Mouse (Mus musculus): ENCODE measurements at regions not wholly inside any gene's neighbourhood (a gene's known extent, or its start where the extent isn't known, plus 50 kb on each side); places are given as distances from the start of the nearest gene placed in this dataset.
A peak's percentile ranks its signal among the peaks of the same experiment; 100 is the strongest.
"Not testable (repeated sequence)": the region's sequence is repeated elsewhere in the genome, so short reads cannot be mapped to it uniquely, and the experiment has no call there.

DNA sequence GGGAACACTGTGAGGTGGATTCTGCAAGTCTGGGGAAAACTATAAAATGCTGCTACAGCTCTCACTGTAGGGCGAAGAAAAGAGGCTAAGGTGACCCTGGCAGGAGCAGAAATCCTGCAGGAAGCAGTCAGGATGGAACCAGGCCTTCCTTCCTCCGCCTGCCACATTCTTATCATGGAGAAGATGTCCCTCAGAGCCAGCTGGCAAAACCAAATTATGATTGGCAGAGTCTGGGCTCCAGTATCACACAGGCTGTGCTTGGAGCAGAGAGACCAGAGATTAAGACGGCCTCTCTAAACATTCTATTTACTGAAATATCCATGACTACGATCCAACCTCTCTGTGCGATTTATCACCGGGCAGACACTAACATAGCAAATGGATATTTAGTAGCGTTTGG, 92.2 kb upstream of the Max start:
- DNase-seq = no peak

DNA sequence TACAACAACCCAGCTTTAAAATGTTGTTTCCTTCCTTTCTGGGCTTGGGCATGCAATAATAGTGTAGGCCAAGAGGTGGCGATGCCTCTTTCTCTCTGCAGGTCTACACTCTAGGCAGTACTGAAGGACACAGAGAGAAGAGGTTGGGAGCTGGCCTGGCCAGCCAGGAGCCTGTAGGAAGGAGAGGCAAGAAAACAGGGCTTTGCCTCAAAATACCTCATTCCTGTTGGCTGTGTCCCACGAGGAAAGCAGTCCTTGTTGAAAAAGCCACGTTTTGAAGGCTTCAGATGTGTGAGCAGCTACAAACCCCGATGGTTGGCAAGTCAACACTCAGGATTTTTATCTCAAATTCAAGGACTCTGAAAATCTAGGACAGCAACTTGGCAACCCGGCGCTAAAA, 90.9 kb upstream of the Max start:
- peak; percentile 49 to 71 for DNase-seq

DNA sequence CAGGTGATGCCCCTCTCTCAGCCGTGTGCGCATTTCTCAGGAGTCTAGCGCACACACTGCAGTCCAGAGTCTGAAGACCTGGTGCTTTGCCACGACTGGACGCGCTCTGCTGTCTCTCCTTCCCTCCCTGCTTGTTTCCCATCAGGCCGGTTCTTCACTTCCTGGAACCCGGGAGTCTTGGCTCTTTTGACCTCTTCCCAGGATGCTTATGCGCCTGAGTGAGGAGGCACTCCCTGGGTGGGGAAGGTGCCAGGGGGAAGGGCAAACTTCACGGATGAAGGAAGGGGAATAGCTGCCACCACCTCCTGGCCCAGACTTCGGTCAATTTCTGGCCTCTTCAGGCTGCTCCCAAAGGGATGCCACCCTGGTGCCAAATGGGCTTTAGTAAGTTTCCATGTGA, 86.4 kb upstream of the Max start:
- peak; percentile 22 to 48 for DNase-seq

DNA sequence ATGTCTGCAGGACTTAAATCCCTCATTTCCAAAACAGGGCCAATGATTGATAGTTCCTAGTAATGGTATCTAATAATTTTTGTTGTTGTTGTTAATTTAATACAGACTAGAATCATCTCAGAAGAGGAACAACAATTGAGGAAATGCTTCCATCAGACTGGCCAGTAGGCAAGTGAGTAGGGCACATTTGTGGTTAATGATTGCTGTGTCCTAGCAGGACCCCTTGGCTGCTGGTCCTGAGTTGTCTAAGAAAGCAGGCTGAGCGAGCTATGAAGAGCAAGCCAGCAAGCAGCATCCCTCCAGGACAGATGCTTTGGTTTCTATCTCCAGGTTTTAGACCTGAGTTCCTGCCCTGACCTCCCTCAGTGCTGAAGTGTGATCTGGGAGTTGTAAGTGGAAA, 85.3 kb upstream of the Max start:
- no peak for DNase-seq

DNA sequence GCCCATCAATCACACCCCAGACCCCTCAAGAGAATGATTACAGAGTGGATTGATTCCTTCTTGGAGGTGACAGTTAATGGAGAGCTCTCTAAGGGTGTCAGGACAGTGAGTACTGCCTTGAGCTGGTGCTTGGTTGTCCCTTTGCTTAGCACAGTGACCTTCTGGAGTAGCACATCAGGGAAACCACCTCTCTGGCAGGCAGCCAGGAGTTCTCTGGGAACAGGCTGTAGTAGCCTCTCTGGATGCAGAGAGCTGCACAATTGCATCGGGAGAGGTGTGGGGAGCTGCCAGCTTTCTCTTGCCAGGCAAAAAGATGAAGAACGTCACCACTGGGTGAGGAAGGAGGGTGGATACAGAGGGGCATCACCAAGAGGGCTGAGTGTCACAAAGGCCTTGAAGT, 84.0 kb upstream of the Max start:
- peak; percentile 41 to 73 for DNase-seq

DNA sequence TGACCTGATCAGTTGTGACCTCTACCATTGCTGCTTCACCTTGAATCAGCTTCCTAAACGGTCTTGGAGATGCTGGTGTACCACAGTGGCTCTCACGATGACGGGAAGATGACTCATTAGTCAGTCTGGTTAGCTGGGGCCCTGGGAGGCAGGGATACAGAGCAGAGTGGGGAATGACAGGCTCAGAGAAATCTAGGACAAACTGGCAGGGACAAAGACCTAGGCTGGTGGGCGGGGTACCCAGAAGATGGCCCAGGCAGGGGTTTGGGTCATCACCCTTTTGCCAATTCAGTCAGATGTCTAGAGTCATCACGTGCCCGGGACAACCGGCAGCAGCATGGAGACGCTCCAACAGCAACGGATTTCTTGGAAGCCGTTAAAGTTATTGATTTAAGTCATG, 83.4 kb upstream of the Max start:
- no peak for DNase-seq

DNA sequence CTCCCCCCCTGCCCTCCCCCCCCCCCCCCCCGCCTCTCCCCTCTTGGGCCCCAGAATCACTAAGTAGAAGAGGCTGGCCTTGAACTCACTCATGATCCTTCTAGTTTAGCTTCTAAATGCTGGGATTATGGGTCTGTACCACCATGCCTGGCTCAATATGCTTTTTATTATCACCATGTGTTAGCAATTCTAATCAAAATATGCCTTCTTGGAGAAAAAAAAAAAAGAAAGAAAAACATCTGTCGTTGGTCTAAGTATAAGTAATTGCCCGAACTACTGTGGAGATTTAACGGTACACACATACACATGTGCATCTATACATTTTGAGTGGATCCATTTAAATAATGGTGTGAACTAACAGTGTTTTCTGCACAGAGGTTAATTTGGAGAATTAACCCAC, 80.4 kb upstream of the Max start:
- DNase-seq = no peak

DNA sequence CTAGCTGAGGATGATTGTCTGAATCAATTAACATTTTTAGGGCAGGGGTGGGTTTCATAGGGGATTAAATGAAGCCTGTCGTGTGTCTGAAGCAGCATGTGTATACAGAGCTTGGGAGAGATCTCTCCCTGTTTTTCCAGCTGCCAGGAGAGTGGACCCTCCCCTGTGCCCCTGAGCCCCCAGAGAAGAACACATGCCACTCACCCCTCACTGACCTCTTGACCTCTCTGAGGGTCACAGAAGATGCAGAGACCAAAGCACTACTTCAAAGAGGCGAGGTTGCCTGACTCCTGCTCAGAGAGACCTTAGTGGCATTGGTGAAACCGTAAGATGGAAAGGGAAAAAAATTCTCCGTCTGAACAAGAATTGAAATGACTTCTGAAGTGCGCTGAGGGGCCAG, 79.1 kb upstream of the Max start:
- no peak for DNase-seq

DNA sequence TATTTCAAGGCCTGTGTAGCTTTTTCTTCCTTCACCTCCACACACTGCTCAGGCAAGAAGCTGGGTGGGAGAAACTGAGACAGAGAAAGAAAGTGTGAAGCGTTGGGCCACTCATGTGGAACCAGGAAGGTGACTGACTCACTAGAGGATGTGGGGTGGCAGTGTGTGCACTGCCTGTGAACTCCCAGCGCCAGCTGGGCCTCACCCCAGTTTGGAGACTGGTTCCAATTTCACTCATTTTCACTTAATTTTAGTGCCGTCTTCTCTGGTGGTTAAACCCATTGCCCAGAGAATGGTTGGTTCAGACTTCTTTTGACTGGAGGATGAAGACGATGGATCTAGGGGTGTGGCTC, 77.9 kb upstream of the Max start:
- DNase-seq = no peak

DNA sequence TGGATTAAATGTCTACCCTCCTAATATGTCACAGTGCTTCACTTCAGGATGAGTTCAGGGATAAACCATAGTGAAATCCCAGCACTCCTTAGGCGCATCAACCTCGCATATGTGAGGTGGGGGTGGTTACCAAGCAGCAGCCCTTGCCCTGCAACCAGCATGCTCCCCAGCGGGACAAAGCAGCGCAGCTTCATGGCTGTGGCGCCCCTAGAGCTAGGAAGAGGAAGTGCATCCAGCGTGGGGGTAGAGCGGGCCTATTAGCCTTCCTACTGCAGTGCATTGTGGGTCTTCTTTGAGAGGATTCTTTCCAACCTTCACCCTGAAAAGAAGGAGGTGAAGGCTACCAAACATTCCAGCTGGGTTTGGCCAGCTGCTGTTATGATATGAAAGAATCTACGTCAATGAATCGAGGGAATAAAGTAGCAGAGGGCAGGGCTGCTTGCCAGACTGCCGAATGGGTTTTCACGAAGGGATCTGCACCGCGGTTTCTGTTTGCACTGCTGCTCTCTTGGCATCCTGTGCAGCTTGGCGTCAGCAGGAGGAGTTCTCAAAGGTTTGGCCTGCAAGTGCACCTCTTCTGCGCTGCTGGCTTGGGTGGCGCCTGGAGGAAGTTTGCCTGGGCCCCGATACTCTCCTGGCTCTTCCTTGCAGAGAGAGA, 77.4 kb upstream of the Max start:
- DNase-seq = peak in 1 of 2 experiments; percentile 25

DNA sequence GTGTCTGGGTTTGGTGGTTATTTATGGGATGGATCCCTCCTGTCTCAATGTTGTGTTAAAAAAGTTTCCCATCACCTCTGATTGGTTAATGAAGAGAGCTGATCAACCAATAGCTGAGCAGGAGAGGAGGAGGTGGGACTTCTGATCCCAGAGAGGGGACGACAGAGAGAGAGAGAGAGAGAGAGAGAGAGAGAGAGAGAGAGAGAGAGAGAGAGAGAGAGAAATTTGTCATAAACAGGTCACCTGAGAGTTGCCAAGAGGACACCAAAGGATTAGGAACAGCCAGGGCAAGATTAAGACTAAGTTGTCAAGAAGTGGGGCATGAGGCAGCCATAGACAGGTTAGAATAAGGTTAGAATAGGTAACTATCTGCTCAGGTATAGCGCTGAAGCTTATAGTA, 73.7 kb upstream of the Max start:
- DNase-seq = no peak

DNA sequence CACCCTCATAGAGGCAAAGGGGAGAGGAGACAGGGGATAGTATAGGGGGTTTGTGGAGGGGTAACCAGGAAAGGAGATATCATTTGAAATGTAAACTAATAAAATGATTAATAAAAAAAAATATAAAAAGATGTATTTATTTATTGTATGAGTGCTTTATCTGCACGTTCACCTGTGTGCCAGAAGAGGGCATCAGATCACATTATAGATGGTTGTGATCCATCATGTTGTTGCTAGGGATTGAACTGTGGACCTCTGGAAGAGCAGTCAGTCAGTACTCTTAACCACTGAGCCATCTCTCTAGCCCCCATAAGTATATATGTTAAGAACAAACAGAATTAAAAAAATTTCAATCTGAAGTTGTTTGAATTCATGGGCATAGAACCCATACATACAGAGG, 69.4 kb upstream of the Max start:
- no peak for DNase-seq

DNA sequence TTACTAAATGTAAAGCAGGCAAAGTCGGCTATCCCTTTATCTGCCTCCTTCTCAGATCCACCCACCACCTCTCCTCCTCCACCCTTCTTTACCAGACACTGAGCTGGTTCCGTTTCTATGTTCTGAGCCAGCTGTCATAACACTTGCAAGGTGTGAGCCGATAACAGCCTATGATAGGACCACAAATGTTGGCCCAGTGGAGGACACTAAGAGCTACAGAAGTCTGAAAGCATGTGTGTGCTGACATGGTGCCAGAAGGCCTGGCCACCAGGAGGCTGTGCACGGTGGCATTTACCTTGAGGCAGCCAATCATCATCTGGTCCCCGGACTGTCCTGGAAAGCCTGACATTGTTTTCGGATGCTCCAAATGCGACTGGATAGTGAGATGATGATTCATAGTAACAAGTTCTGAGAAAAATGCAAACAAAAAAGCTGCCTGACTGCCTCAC, 63.5 kb upstream of the Max start:
- no peak for DNase-seq

DNA sequence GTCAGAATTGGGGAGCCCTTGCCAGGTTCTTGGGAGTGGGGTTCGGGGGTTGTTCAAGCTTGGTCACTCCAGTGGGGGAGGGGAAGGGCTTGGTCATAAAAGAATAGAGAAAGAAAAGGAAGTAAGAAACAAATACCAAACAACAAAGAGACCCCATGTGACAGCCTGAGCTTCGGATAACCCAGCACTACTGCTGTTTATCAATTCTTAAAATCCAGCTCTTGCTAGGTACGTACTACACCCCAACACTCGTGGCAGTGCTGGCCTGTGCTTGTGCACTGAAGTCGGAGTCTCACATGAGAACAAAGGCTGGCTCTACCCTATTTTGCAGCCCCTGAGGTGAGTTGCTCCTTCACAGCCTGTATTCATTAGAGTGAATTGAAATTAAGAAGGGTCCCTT, 60.5 kb upstream of the Max start:
- no peak for DNase-seq

DNA sequence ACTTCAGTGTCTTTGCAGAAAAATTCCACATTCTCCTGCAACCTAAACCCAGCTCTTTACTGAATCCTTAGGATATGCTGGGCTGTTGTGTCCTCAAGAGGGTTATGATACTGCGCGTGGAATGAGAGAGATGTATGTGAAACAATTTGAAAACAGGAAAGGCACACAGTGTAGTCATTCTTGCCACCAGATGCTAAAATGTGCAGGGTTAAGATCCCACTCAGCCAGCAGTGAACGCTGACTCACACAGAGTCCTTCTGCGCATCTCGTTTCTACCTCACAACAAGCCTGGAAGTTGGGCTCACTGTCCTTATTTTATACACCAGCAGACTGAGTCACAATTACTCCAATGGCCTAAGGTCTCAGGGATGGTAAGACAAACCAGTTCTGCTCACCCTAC, 59.9 kb upstream of the Max start:
- DNase-seq = no peak

DNA sequence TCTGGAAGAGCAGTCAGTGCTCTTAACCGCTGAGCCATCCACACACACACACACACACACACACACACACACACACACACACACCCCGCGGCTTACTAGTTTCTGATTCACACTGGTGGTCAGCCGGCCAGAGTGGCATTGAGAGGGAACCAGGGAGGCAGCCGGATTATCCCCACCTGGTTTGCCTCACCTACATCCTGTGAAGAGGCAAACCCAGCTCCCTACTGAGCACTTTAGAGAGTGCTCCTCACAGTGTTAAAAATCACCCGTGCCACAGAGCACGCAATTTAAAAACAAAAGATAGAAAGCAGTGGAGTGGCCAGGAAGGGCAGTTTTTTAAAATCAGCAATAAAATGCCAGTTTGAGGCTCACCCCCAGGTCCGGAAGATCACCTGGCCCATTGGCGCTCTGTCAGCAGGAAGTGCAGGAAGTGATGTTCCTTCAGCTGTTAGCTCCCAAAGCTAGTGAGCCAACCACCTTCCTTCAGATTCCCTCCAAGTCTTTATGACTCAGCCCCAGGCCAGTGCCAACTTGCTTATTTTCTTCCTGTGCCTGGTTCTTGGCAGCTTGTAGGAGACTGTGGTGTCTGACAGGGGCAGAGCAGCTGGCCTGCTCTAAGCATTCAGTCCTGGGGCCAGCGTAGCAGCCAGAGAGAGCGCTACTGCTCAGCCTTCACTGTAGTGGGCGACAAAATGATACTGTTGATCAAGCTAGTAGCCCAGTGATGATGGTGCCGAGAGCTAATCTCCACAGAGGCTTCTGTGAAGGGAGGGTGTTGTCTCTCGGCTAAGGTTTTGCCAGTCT, 57.9 kb upstream of the Max start:
- DNase-seq = no peak

DNA sequence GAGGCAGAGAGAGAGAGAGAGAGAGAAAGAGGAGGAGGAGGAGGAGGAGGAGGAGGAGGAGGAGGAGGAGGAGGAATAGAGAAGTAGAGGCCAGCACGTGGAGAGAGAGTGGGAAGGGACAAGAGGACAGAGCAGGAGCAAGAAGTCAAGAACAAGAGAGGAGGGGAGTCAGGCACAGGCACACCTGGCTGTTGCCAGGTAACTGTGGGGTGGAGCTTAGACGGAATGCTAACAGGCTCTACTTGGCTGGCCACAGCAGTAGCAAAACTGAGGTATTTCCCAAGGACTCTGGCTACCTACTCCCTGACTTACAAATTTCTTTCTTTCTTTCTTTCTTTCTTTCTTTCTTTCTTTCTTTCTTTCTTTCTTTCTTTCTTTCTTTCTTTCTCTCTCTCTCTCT, 57.1 kb upstream of the Max start:
- DNase-seq = not testable (repeated sequence)

DNA sequence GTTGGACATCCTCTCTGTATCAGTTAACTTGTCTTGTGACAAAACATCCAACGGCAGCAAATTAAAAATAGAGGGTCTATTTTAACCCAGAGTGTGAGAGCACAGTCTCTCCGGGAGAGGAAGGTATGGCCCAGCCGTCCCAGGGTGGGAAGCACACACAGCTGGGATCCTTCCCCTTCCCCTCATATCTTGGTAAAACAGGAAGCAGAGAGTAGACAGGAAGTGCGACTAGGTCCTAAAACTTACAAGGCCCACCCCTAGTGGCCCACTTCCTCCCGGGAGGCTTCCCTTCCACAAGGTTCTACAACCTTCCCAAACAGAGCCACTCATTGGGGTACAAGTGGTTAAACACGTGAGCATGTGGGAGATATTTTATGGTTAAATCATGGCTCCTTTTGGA, 56.4 kb upstream of the Max start:
- DNase-seq = no peak

DNA sequence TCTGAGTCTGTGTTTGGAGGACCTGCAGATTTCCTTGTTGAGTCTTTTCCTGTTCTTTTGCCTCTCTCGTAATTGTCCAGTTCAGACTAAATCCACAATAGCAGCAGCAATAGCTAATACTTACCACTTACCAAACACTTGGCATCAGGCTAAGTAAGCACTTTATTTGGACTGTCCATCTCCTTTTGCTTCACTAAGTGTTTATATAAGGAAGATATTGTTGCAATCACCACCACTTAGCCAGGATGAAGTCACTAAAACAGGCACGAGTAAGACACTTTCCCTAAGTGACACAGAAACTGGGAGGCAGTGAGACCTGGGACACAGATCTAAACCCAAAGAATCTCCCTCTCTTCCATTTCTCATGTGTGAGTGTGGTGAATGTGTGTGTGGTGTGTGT, 52.9 kb upstream of the Max start:
- no peak for DNase-seq

All from kidney, adult 8-10 months (tissue).